Comparison of ENCODE assay signal across 9 mouse cellular contexts in the genomic region with DNA sequence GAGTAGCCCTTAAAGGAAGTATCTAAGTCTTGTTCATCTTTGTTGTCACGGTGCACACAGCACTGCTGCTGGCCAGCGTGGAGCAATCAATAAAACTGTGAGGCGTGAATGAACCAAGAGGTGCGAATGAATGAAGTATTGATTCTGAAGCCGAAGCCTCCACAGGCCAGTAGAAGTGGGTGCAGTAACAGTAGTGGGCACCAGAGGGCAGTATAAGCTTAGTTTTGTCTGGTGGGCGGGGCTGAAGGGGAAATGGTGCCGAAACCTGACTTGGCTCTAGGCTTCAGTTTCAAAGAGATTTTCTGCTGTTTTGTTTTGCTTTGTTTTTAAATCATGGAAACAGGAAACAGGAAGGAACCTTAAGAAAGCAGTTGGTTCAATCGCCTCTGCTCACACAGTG. TPM values are rescaled to one million over a fixed set of nuclear protein-coding genes. Genes with fewer than 3 reads are reported as not detected.
DNase-seq lines count a peak whose midpoint lies in the region; ATAC-seq and TF ChIP-seq lines count a peak whose summit lies in the region.
"Had no signal": no experiment of that assay in that cellular context is flagged by ENCODE, and none has a peak within 500 bp of the region (broad histone marks: within the 10 kb centered on the region; RNA-seq: fewer than 3 reads in every experiment).

No protein-coding gene starts in this region.

- peak; percentile 79; the same call in 1 of the 2 replicates for TF ChIP-seq CTCF in brain, embryonic 14.5 days (IDR thresholded peaks at IDR 0.05; ENCODE audit: borderline replicate concordance, extremely low read depth, insufficient read depth, insufficient read length)
- peak; percentile 83 for TF ChIP-seq CTCF in liver, embryonic 14.5 days (IDR thresholded peaks at IDR 0.05; ENCODE audit: low read depth)
- TF ChIP-seq CTCF in testis, adult 2 months (IDR thresholded peaks at IDR 0.05; ENCODE audit: control insufficient read depth, insufficient read depth, insufficient replicate concordance, low read depth, low read length) = peak; percentile 64

- 20% methylated on average over 8 of the region's 8 CpGs for WGBS in forebrain, embryonic 10.5 days
- 12% methylated on average over 8 of the region's 8 CpGs for WGBS in heart, embryonic 15.5 days
- 17% methylated on average over 8 of the region's 8 CpGs for WGBS in liver, embryonic 14.5 days (ENCODE audit: insufficient replicate concordance)
- WGBS in neural tube, embryonic 11.5 days = 17% methylated on average over 8 of the region's 8 CpGs

- TF ChIP-seq EP300 in liver, embryonic 14.5 days (IDR thresholded peaks at IDR 0.05; ENCODE audit: low read depth) = no peak

- no peak for TF ChIP-seq POLR2A in brain, embryonic 14.5 days (IDR thresholded peaks at IDR 0.05; ENCODE audit: borderline replicate concordance, extremely low read depth, insufficient read depth, insufficient read length, poor library complexity, severe bottlenecking)
- no peak for TF ChIP-seq POLR2A in testis, adult 2 months (IDR thresholded peaks at IDR 0.05; ENCODE audit: control insufficient read depth, low read depth, low read length)

- H3K27me3 ChIP-seq in forebrain, embryonic 10.5 days (ENCODE audit: poor library complexity, severe bottlenecking) = no peaks in the 10 kb centered on the region
- no peaks in the 10 kb centered on the region; the same call in 1 of the 2 replicates for H3K27me3 ChIP-seq in heart, embryonic 15.5 days
- H3K27me3 ChIP-seq in liver, embryonic 14.5 days (ENCODE audit: control insufficient read depth, insufficient read depth, low read length) = no peaks in the 10 kb centered on the region
- no peaks in the 10 kb centered on the region for H3K27me3 ChIP-seq in neural tube, embryonic 11.5 days (ENCODE audit: control insufficient read depth, insufficient read depth, low read length)
- no peaks in the 10 kb centered on the region for H3K27me3 ChIP-seq in testis, adult 2 months (ENCODE audit: control insufficient read depth, insufficient read depth, low read length)

- H3K4me1 ChIP-seq in forebrain, embryonic 10.5 days = no peaks in the 10 kb centered on the region
- no peaks in the 10 kb centered on the region for H3K4me1 ChIP-seq in heart, embryonic 15.5 days (replicated peaks)
- no peaks in the 10 kb centered on the region for H3K4me1 ChIP-seq in liver, embryonic 14.5 days (replicated peaks; ENCODE audit: control insufficient read depth in 2 of 2, insufficient read depth in 2 of 2, low read length in 1 of 2)
- no peaks in the 10 kb centered on the region for H3K4me1 ChIP-seq in neural tube, embryonic 11.5 days (ENCODE audit: control insufficient read depth, insufficient read depth, low read length)
- H3K4me1 ChIP-seq in testis, adult 2 months (ENCODE audit: control insufficient read depth, insufficient read depth, low read length) = no peaks in the 10 kb centered on the region; the same call in 1 of the 2 replicates

- ATAC-seq in heart, embryonic 15.5 days (replicated peaks; ENCODE audit: insufficient number of reproducible peaks, insufficient read depth, low FRiP score, low read depth) = no peak
- ATAC-seq in liver, embryonic 14.5 days (ENCODE audit: insufficient read depth) = no peak
- no peak for ATAC-seq in neural tube, embryonic 11.5 days (ENCODE audit: insufficient read depth, low FRiP score, low TSS enrichment)

- DNase-seq in CD8-positive naive resting alpha-beta T cell, adult 2 months (ENCODE audit: low read depth in 2 of 2, low spot score in 2 of 2) = peak; percentile 72 to 87
- DNase-seq in brain, embryonic 14.5 days (ENCODE audit: low read depth) = peak; percentile 76
- DNase-seq in forebrain, embryonic 10.5 days (ENCODE audit: extremely low spot score, low spot score) = peak; percentile 61
- DNase-seq in kidney, postnatal 10 days = peak; percentile 82
- peak; percentile 7 to 16 (median 9) for DNase-seq in liver, embryonic 14.5 days (ENCODE audit: low read depth in 3 of 3, low spot score in 3 of 3)
- peak; percentile 74 for DNase-seq in neural tube, embryonic 11.5 days (ENCODE audit: low spot score)

- H3K4me3 ChIP-seq in forebrain, embryonic 10.5 days = no peak overlapping the region
- no peak overlapping the region for H3K4me3 ChIP-seq in heart, embryonic 15.5 days
- H3K4me3 ChIP-seq in liver, embryonic 14.5 days (ENCODE audit: insufficient read depth in 1 of 2, low read depth in 2 of 2, low read length in 2 of 2) = no peak overlapping the region
- no peak overlapping the region for H3K4me3 ChIP-seq in neural tube, embryonic 11.5 days (ENCODE audit: low read depth, low read length)
- no peak overlapping the region for H3K4me3 ChIP-seq in testis, adult 2 months (ENCODE audit: control insufficient read depth, low read depth, low read length)
- H3K4me3 ChIP-seq: erythroblast, embryonic 14.5 days had no signal

- no peaks in the 10 kb centered on the region for H3K36me3 ChIP-seq in forebrain, embryonic 10.5 days (replicated peaks)
- H3K36me3 ChIP-seq in heart, embryonic 15.5 days = no peaks in the 10 kb centered on the region
- H3K36me3 ChIP-seq in liver, embryonic 14.5 days (replicated peaks; ENCODE audit: control insufficient read depth, insufficient read depth, low read depth) = no peaks in the 10 kb centered on the region
- H3K36me3 ChIP-seq in neural tube, embryonic 11.5 days (ENCODE audit: control insufficient read depth, insufficient read depth, low read length) = no peaks in the 10 kb centered on the region
- H3K36me3 ChIP-seq in testis, adult 2 months (ENCODE audit: control insufficient read depth, insufficient read depth, low read length) = no peaks in the 10 kb centered on the region

- H3K4me2 ChIP-seq in heart, embryonic 15.5 days = peak overlapping the region; percentile 42
- 0 out of 2 replicates have a peak overlapping the region, but pooled peaks have one; percentile 13 for H3K4me2 ChIP-seq in liver, embryonic 14.5 days (ENCODE audit: low read depth)
- H3K4me2 ChIP-seq in neural tube, embryonic 11.5 days (ENCODE audit: low read depth) = no peak overlapping the region

- H3K9me3 ChIP-seq in forebrain, embryonic 10.5 days = no peaks in the 10 kb centered on the region
- H3K9me3 ChIP-seq in heart, embryonic 15.5 days (replicated peaks) = no peaks in the 10 kb centered on the region
- no peaks in the 10 kb centered on the region for H3K9me3 ChIP-seq in liver, embryonic 14.5 days (ENCODE audit: control insufficient read depth, low read length)
- no peaks in the 10 kb centered on the region for H3K9me3 ChIP-seq in neural tube, embryonic 11.5 days (ENCODE audit: control insufficient read depth, low read length)

- H3K27ac ChIP-seq in forebrain, embryonic 10.5 days = no peak overlapping the region
- H3K27ac ChIP-seq in heart, embryonic 15.5 days = no peak overlapping the region
- H3K27ac ChIP-seq in liver, embryonic 14.5 days = no peak overlapping the region
- H3K27ac ChIP-seq in neural tube, embryonic 11.5 days (ENCODE audit: low read depth, low read length) = no peak overlapping the region
- no peak overlapping the region for H3K27ac ChIP-seq in testis, adult 2 months (ENCODE audit: control insufficient read depth, insufficient read depth, low read depth, low read length)

- H3K9ac ChIP-seq in heart, embryonic 15.5 days = no peak overlapping the region
- H3K9ac ChIP-seq in liver, embryonic 14.5 days (replicated peaks) = no peak overlapping the region
- no peak overlapping the region for H3K9ac ChIP-seq in neural tube, embryonic 11.5 days (ENCODE audit: low read length)

RNA-seq across cellular contexts. Expression of a gene that starts 42.0 kb away (rescaled TPM):
- polyA plus RNA-seq in brain, embryonic 14.5 days (2012; rRNA removed) = 5.3 and 6.8 TPM in 2 replicates
- 4.7 and 5.3 TPM in 2 replicates for polyA plus RNA-seq in forebrain, embryonic 10.5 days (2016; fragmentation: Nextera tagmentation; extraction: Ambion mirVana)
- 6.5 and 7.2 TPM in 2 replicates for polyA plus RNA-seq in heart, embryonic 15.5 days (2015; fragmentation: Nextera tagmentation; extraction: Ambion mirVana)
- polyA plus RNA-seq in liver, embryonic 14.5 days (2012; rRNA removed) = 0.08 and 0.09 TPM in 2 replicates
- polyA plus RNA-seq in liver, embryonic 14.5 days (2014; fragmentation: Nextera tagmentation; extraction: Ambion mirVana) = 0.04 TPM in 1 of 2 replicates, not detected in the other
- 2.4 and 2.6 TPM in 2 replicates for polyA plus RNA-seq in neural tube, embryonic 11.5 days (2014; fragmentation: Nextera tagmentation; extraction: Ambion mirVana)
- polyA plus RNA-seq in testis, adult 2 months (2012; rRNA removed) = 1.4 and 2.6 TPM in 2 replicates
- polyA plus RNA-seq: erythroblast, embryonic 14.5 days had no signal

Comparison
In these comparisons a context has a peak if more than half of its experiments do, and no peak if none do; other contexts are left out.
1. DNase-seq: peak in every context shown above with its lines; median percentile 82 in kidney, postnatal 10 days; 80 in CD8-positive naive resting alpha-beta T cell, adult 2 months; 76 in brain, embryonic 14.5 days; 74 in neural tube, embryonic 11.5 days; 61 in forebrain, embryonic 10.5 days; 9 in liver, embryonic 14.5 days.